Mouse (Mus musculus) hindbrain, embryonic 15.5 days (tissue): Measurements from ENCODE around the gene C2cd4b. TPM values are rescaled to one million over a fixed set of nuclear protein-coding genes. Genes with fewer than 3 reads are reported as not detected.

Experiments
- ATAC-seq: fragments of 200-750 bp; cut with Nextera tagmentation; 2 replicates; pipeline ENCODE4 v1.8.0; 2017; ENCODE audit warnings: low read depth, moderate number of reproducible peaks, moderate TSS enrichment; ENCODE audit not compliant: low FRiP score
- H3K27ac ChIP-seq: fragments of 300-500 bp; sonication (generic); replicated peaks from 2 replicates; pipeline ENCODE4 v1.5.1; 2015; ENCODE audit warnings: mild to moderate bottlenecking, inconsistent platforms
- H3K27me3 ChIP-seq: fragments of 300-500 bp; sonication (generic); 2 replicates; pipeline ENCODE4 v1.6.1; 2015; ENCODE audit warnings: control low read depth, inconsistent platforms
- H3K36me3 ChIP-seq: fragments of 300-500 bp; sonication (generic); 2 replicates; pipeline ENCODE4 v1.6.1; 2015; ENCODE audit warnings: control low read depth, inconsistent platforms
- H3K4me1 ChIP-seq: fragments of 300-500 bp; sonication (generic); replicated peaks from 2 replicates; pipeline ENCODE4 v1.6.1; 2015; ENCODE audit warnings: control low read depth, inconsistent platforms
- H3K4me2 ChIP-seq: fragments of 300-500 bp; sonication (generic); 2 replicates; pipeline ENCODE4 v1.6.1; 2015; ENCODE audit warnings: moderate library complexity, mild to moderate bottlenecking, inconsistent platforms
- H3K4me3 ChIP-seq: fragments of 300-500 bp; sonication (generic); 2 replicates; pipeline ENCODE4 v1.5.1; 2015; ENCODE audit warnings: mild to moderate bottlenecking, inconsistent platforms
- H3K9ac ChIP-seq: fragments of 300-500 bp; sonication (generic); 2 replicates; pipeline ENCODE4 v1.6.1; 2015; ENCODE audit warnings: inconsistent platforms
- H3K9me3 ChIP-seq: fragments of 300-500 bp; sonication (generic); 2 replicates; pipeline ENCODE4 v1.6.1; 2016; ENCODE audit warnings: control low read depth, inconsistent platforms
- WGBS: fragments of 180-500 bp; shearing (Covaris S2); methylation state at CpG from one replicate; pipeline ENCODE4 v1.1.7; 2015; 5-methylcytosine and 5-hydroxymethylcytosine counted together
- polyA plus RNA-seq: library from polyadenylated mRNA; unstranded; fragments of >200 nt; fragmentation: Nextera tagmentation; extraction: Ambion mirVana; gene quantifications from 2 replicates; pipeline ENCODE4 v1.2.1, GENCODE M21; 2015

Gene C2cd4b
- polyA plus RNA-seq, 1 experiment from 2014 or later, result 1.2 TPM

DNA sequence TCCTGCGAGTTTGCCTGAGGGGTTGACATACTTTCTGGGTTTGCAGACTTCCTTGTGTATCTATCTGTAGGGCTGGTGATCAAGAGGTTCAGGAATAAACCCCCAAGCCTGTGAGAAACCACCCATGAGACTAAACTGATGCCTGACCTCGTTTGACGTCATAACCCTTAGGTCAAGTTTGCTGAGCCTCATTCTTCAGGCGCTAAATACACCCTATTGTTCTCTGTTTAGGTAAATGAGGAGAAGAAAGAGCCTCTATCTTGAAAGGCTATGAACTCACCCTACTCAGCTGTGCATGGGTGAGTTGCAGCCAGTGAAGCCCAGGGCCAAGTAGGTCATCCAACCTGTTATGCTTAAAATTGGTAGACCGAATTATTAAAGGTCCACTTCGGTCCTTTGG lies 23.5 kb downstream of the C2cd4b start:
- no peaks in the 10 kb centered on the region; the same call in 1 of the 2 replicates for H3K4me1 ChIP-seq
- H3K27ac ChIP-seq, result no peak overlapping the region
- no peak overlapping the region for H3K4me2 ChIP-seq
- no peaks in the 10 kb centered on the region for H3K36me3 ChIP-seq
- no peak overlapping the region for H3K9ac ChIP-seq
- H3K4me3 ChIP-seq, result no peak overlapping the region
- WGBS, result 71% methylated on average over 6 of the region's 6 CpGs
- no peaks in the 10 kb centered on the region for H3K9me3 ChIP-seq
- ATAC-seq, result no peak
- no peaks in the 10 kb centered on the region for H3K27me3 ChIP-seq

DNA sequence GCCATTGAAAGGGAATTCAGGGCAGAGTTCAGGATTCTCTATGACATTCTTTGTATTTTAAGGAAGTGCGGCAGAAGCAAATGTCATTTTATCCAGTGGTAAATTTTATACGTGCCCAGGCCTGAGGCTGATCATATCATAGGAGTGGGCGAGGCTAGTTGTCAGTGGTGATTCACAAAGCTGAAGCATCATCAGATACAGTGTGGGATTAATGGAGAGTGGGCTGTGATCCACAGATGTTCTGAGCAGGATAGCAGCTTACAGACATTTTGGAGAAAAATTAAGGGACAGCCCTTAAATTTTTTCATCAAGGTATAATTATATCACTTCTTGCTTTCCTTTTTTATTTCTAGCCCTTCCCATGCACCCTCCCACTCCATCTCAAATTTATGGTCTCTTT lies 24.2 kb downstream of the C2cd4b start:
- 81% methylated on average over 3 of the region's 3 CpGs for WGBS
- no peak overlapping the region for H3K9ac ChIP-seq
- H3K9me3 ChIP-seq, result no peaks in the 10 kb centered on the region
- ATAC-seq, result no peak
- no peak overlapping the region for H3K4me2 ChIP-seq
- H3K36me3 ChIP-seq, result no peaks in the 10 kb centered on the region
- H3K27ac ChIP-seq, result no peak overlapping the region
- no peaks in the 10 kb centered on the region; the same call in 1 of the 2 replicates for H3K4me1 ChIP-seq
- no peak overlapping the region for H3K4me3 ChIP-seq
- no peaks in the 10 kb centered on the region for H3K27me3 ChIP-seq

DNA sequence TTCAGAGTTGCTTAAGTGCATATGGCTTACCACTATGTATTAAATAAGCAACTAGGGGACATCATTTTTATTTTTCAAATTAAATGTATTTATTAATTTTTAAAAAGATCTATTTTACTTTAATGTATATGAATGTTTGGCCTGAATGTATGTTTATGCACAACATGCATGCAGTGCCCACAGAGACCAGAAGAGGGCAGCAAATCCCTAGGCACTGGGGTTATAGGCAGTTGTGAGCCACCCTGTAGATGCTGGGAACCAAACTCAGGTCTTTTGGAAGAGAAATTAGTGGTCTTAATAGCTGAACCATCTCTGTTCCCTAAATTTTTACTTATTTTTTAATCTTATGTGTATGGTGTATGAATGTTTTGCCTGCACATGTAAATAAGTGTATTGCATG lies 24.7 kb downstream of the C2cd4b start:
- no peak for ATAC-seq

DNA sequence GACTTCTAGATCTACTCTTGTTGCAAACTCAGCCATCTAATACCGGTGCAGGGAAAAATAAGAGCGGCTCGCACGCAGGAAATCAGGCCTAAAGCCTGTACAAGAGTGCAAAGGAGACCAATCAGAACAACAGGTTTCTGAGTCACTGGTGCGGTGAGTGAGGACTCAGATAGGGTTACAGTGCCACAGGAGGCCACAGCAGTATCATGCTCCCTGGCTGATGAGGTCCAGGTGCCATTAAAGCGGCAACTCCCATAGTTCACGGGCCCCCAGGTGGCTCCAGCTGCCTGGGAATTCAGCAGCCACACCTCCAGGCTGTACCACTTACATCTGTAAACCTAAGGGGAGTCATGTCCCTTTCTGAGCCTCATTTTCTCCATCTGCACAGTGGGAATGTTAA lies 27.1 kb downstream of the C2cd4b start:
- Histone ChIP-seq H3K9ac (no peak overlapping the region), H3K4me1 (no peaks in the 10 kb centered on the region)
- WGBS, result 81% methylated on average over 7 of the region's 7 CpGs

More for the DNA sequence above, 24.7 kb downstream of the C2cd4b start:
- Histone ChIP-seq H3K9ac (no peak overlapping the region), H3K27me3 (no peaks in the 10 kb centered on the region), H3K9me3 (no peaks in the 10 kb centered on the region), H3K36me3 (no peaks in the 10 kb centered on the region), H3K27ac (no peak overlapping the region), H3K4me1 (no peaks in the 10 kb centered on the region), H3K4me2 (no peak overlapping the region), H3K4me3 (no peak overlapping the region)

DNA sequence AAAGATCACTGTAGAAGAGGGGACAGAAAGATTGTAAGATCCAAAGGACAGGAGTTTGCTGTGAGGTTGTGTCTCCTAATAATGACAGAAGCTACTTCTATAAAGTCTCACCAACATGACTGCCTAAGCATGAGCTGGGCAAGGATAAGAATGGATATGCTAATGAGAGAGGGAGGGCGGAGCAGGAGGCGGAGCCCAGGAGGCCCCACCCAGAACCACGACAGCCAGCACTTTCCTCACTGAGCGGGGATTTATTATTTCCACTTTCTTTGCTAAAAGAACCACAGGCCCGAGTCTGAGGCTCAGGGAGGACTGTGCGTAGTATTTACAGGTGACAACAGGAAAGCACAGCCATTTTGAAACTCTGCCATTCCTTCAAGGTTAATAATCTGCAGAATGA lies 28.4 kb downstream of the C2cd4b start:
- no peak for ATAC-seq
- no peak overlapping the region for H3K9ac ChIP-seq
- H3K4me1 ChIP-seq, result no peaks in the 10 kb centered on the region
- no peak overlapping the region for H3K4me3 ChIP-seq
- H3K27ac ChIP-seq, result no peak overlapping the region
- WGBS, result 57% methylated on average over 6 of the region's 6 CpGs
- no peaks in the 10 kb centered on the region for H3K27me3 ChIP-seq
- H3K36me3 ChIP-seq, result no peaks in the 10 kb centered on the region
- no peaks in the 10 kb centered on the region for H3K9me3 ChIP-seq
- no peak overlapping the region for H3K4me2 ChIP-seq

More for the DNA sequence above, 27.1 kb downstream of the C2cd4b start:
- no peak for ATAC-seq
- no peak overlapping the region for H3K4me3 ChIP-seq
- no peaks in the 10 kb centered on the region for H3K36me3 ChIP-seq
- H3K9me3 ChIP-seq, result no peaks in the 10 kb centered on the region
- no peak overlapping the region for H3K4me2 ChIP-seq
- H3K27me3 ChIP-seq, result no peaks in the 10 kb centered on the region
- H3K27ac ChIP-seq, result no peak overlapping the region

DNA sequence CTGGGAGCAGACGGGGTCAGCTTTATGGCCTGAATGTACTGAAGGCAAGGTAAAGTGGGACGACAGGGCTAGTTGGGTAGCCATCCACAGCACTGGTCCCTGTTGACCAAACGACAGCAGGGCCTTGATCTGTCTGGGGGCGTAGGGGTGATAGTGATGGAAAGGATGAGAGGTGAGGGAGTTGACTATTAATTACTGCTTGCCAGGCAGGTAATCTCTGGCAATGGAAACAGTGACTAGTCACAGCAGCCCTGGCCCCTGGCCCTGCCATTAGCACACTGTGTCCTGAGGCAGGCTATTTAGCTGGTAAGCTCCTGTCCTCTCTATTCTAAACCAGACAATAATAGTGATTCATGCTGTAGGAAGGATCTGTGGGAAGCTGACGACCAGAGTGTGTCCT lies 33.2 kb downstream of the C2cd4b start:
- H3K4me2 ChIP-seq, result no peak overlapping the region
- no peaks in the 10 kb centered on the region for H3K9me3 ChIP-seq
- no peaks in the 10 kb centered on the region for H3K36me3 ChIP-seq
- H3K9ac ChIP-seq, result no peak overlapping the region
- no peak for ATAC-seq
- H3K27me3 ChIP-seq, result no peaks in the 10 kb centered on the region
- no peak overlapping the region for H3K4me3 ChIP-seq
- 73% methylated on average over 5 of the region's 5 CpGs for WGBS
- peaks cover 17% of the 10 kb centered on the region for H3K4me1 ChIP-seq
- no peak overlapping the region for H3K27ac ChIP-seq

DNA sequence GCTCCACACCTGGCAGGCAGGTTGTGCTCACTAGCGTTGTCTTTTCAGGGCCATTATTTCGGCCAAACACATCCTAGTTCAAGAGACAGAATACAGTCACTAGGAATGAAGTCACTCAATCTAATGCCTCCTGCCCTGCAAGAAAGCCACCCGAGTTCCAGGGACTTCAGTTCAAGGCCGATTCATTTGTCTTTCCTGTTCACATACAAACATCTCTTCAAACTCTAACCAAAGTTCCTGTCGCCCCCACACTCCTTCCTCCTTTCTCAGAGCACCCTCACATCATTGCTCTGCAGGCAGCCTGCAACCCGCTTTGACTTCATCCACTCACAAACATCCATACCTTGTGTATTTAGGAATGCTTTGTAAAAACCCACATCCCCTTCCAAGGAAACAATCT lies 34.3 kb downstream of the C2cd4b start:
- H3K4me2 ChIP-seq, result no peak overlapping the region
- WGBS, result 81% methylated on average over 6 of the region's 6 CpGs
- no peaks in the 10 kb centered on the region for H3K9me3 ChIP-seq
- H3K9ac ChIP-seq, result no peak overlapping the region
- peaks cover 17% of the 10 kb centered on the region for H3K4me1 ChIP-seq
- no peaks in the 10 kb centered on the region for H3K27me3 ChIP-seq
- no peak overlapping the region for H3K27ac ChIP-seq
- no peaks in the 10 kb centered on the region for H3K36me3 ChIP-seq
- no peak overlapping the region for H3K4me3 ChIP-seq
- ATAC-seq, result no peak

DNA sequence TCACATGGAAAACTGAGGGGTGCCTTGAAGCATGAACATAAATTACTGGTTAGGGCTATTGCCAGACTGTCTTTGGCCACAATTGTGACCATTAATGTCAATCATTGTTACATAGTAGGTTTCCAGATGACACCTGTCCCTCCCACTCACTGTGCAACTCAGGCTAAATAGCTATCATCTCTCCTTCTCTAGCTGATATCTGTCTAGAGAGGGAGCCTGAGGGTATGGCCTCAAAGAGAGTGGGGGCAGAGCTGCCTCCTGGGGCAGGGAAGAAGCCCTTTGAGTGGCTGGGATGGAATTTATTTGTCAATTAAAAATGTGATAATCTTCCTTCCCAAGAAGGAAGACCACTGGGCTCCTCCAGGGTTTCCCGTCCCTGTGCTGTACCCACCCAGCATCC lies 35.0 kb downstream of the C2cd4b start:
- Histone ChIP-seq H3K36me3 (no peaks in the 10 kb centered on the region), H3K9ac (no peak overlapping the region), H3K27me3 (no peaks in the 10 kb centered on the region), H3K4me1 (peaks cover 18% of the 10 kb centered on the region), H3K9me3 (no peaks in the 10 kb centered on the region), H3K4me3 (no peak overlapping the region), H3K27ac (no peak overlapping the region), H3K4me2 (no peak overlapping the region)
- 63% methylated on average over 1 of the region's 1 CpGs for WGBS
- no peak for ATAC-seq

DNA sequence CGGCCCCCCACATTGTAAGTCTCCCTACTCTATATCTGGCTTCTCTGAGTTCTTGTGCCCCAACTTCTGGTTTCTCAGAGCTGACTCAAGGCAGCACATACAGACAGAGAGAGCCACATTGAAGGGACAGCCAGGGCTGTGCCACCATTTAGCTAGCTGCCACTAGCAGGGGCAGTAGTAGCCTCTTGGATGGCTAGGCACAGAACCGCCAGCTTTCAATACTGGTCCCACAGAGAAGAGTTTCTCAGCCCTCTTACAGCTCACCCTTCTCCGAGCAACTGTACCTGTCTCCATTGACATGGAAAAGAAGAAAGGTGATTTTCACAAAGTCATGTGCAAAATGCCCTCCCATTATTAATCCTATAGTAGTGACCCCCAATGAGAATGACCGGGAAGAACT lies 35.4 kb downstream of the C2cd4b start:
- H3K36me3 ChIP-seq, result no peaks in the 10 kb centered on the region
- H3K4me2 ChIP-seq, result no peak overlapping the region
- H3K4me3 ChIP-seq, result no peak overlapping the region
- no peak overlapping the region for H3K9ac ChIP-seq
- 80% methylated on average over 4 of the region's 4 CpGs for WGBS
- H3K27me3 ChIP-seq, result no peaks in the 10 kb centered on the region
- peaks cover 22% of the 10 kb centered on the region for H3K4me1 ChIP-seq
- no peaks in the 10 kb centered on the region for H3K9me3 ChIP-seq
- ATAC-seq, result no peak
- H3K27ac ChIP-seq, result peak overlapping the region; percentile 74; the same call in 1 of the 2 replicates

DNA sequence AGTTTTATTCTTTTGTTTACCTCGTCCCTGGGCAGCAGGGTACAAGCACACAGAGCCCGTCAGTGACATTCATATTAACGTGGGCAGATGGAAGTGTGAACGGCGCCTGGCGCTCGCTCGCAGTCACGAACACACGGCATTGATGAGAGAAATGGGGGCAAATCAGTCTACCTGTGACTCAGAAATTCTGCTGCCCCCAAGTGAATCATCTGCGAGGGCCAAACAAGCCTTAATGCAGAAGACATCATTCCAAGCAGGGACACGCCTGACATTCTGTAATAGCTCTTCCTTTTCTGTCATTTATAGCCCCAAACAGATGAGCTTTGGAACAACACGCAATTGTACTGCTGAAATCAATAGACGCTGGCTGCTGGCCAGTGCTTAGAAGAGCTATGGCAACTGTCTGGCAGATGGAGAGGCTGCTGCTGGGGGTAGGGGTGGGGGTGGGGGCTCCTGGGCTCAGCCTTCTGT lies 36.0 kb downstream of the C2cd4b start:
- Histone ChIP-seq H3K36me3 (no peaks in the 10 kb centered on the region), H3K9me3 (no peaks in the 10 kb centered on the region), H3K27ac (peak overlapping the region; percentile 74), H3K4me3 (no peak overlapping the region; the same call in 1 of the 2 replicates), H3K4me1 (peaks cover 23% of the 10 kb centered on the region), H3K27me3 (no peaks in the 10 kb centered on the region), H3K9ac (peak overlapping the region; percentile 13; the same call in 1 of the 2 replicates), H3K4me2 (peak overlapping the region; percentile 46)
- 19% methylated on average over 14 of the region's 14 CpGs for whole genome bisulfite sequencing
- ATAC-seq, result peak; percentile 63; the same call in 1 of the 2 replicates

DNA sequence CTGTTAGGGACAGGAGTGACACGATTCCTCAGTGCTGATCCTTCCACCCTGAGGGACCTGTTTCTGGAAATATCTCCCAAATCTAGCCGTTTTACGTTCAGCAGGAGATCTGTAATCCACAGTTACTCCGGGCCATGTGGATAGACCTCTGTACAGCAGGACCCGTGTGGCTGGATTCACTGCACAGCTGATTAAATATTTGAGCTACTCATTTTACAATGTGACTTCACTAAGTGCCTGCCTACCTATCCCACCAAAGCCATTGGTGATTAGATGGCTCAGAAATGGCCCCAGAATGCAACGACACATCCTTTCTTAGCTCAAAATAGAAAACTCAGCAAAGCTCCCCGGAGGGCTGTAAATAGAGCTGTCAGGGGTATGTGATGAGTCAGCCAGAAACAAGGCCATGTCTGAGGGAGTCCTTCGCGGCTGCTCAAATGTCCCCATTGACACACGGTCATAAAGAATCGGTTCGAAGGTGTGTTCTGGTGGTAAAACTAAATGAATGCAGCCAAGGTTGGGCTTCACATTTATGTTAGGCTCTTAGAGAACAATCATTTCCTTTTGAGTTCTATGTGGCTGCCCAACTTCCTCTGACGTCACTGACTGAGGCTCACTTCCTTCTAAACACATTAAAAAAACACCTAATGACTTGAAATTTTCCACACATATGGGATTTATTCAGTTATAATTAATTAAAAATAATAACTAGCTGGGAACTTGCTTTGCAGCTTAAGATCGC lies 40.0 kb downstream of the C2cd4b start:
- Histone ChIP-seq H3K9me3 (no peaks in the 10 kb centered on the region), H3K27me3 (no peaks in the 10 kb centered on the region), H3K4me2 (no peak overlapping the region), H3K27ac (no peak overlapping the region), H3K36me3 (no peaks in the 10 kb centered on the region), H3K4me1 (peaks cover 23% of the 10 kb centered on the region), H3K9ac (no peak overlapping the region), H3K4me3 (no peak overlapping the region)
- WGBS, result 50% methylated on average over 14 of the region's 14 CpGs
- ATAC-seq, result no peak

DNA sequence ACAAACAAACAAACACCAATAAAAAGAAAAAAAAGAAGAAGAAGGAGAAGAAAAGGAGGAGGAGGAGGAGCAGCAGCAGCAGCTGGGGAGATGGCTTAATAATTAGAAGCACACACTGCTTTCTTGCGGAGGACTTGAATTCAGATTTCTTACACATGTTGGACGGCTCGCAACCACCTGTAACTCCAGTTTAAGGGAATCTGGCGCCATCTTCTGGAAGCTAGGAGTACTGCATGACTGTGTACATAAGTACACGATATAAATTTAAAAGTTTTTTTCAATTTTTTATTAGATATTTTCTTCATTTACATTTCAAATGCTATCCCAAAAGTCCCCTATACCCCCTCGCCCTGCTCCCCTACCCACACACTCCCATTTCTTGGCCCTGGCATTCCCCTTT lies 43.0 kb downstream of the C2cd4b start:
- Histone ChIP-seq H3K27me3 (no peaks in the 10 kb centered on the region), H3K4me2 (no peak overlapping the region), H3K9ac (no peak overlapping the region), H3K4me1 (0 out of 2 replicates have a peak, but pooled peaks cover 6% of the 10 kb centered on the region), H3K27ac (no peak overlapping the region), H3K9me3 (no peaks in the 10 kb centered on the region), H3K36me3 (no peaks in the 10 kb centered on the region), H3K4me3 (no peak overlapping the region)
- WGBS, result 36% methylated on average over 6 of the region's 6 CpGs
- ATAC-seq, result no peak

DNA sequence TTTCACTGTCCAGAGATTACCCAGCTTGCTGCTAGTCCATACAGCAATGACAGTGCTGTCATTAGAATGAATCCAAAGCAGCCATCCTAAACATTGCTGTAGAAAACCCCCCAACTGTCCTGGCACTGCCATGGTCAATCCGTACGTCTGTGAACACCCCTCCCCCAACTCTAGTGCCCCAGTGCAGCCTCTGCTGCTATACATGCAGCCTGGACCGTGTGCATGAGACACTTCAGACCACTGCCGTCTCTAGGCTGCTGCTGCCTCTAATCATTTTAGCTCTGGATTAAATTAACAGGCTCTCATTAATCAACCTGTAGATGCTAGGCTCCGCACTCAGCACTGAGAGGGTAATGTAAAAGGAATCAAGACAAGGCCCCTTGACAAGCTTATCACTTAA lies 47.8 kb downstream of the C2cd4b start:
- Histone ChIP-seq H3K4me3 (no peak overlapping the region), H3K36me3 (no peaks in the 10 kb centered on the region), H3K4me1 (0 out of 2 replicates have a peak, but pooled peaks cover 3% of the 10 kb centered on the region), H3K4me2 (no peak overlapping the region), H3K9ac (no peak overlapping the region), H3K27me3 (no peaks in the 10 kb centered on the region), H3K9me3 (no peaks in the 10 kb centered on the region), H3K27ac (no peak overlapping the region)
- ATAC-seq, result no peak
- 57% methylated on average over 5 of the region's 5 CpGs for WGBS
